Mouse (Mus musculus) bone marrow macrophage, adult 2 months (primary cell): ENCODE data around the gene Brwd1.

Experiments
- CTCF ChIP-seq: IDR thresholded peaks from 2 replicates; pipeline ENCODE4 v1.5.1; 2012; ENCODE audit warnings: low read depth, mild to moderate bottlenecking, low read length, moderate library complexity
- POLR2A ChIP-seq: IDR thresholded peaks from 2 replicates; pipeline ENCODE4 v1.6.1; 2012; ENCODE audit warnings: mild to moderate bottlenecking, low read depth, low read length, borderline replicate concordance

DNA sequence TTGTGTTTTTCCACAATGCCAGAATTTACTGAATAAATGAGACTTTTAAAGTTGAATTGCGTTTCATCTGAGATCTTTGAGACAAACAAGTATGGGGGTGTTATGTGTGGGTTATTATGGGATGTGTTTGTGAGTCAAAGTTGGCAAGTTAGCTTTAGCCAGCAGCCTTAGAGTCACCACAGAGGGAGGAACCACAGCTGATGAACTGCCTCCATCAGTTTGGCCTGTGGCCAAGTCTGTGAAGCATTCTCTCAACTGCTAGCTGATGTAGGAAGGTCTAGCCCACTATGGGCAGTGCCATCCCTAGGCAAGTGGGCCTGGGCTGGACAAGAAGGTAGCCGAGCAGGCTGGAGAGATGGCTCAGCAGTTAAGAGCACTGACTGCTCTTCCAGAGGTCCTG, 111.5 kb downstream of the Brwd1 start:
- TF ChIP-seq CTCF (no peak), POLR2A (no peak)
